Mouse (Mus musculus) midbrain, embryonic 12.5 days (tissue): ENCODE results near the gene Ace3. TPM values are rescaled to one million over a fixed set of nuclear protein-coding genes. Genes with fewer than 3 reads are reported as not detected.
"Not testable (repeated sequence)": the region's sequence is repeated elsewhere in the genome, so short reads cannot be mapped to it uniquely, and the experiment has no call there.

Experiments
- ATAC-seq: fragments of 200-750 bp; cut with Nextera tagmentation; 2 replicates; pipeline ENCODE4 v1.8.0; 2017; ENCODE audit warnings: low read depth, moderate TSS enrichment, moderate library complexity; ENCODE audit not compliant: low FRiP score
- H3K27ac ChIP-seq: fragments of 300-500 bp; sonication (generic); replicated peaks from 2 replicates; pipeline ENCODE4 v1.5.1; 2016; ENCODE audit warnings: mild to moderate bottlenecking
- H3K27me3 ChIP-seq: fragments of 300-500 bp; sonication (generic); 2 replicates; pipeline ENCODE4 v1.6.1; 2016; ENCODE audit warnings: mild to moderate bottlenecking
- H3K36me3 ChIP-seq: fragments of 300-500 bp; sonication (generic); 2 replicates; pipeline ENCODE4 v1.6.1; 2016
- H3K4me1 ChIP-seq: fragments of 300-500 bp; sonication (generic); 2 replicates; pipeline ENCODE4 v1.6.1; 2016
- H3K4me2 ChIP-seq: fragments of 300-500 bp; sonication (generic); replicated peaks from 2 replicates; pipeline ENCODE4 v1.6.1; 2016; ENCODE audit warnings: mild to moderate bottlenecking, moderate library complexity
- H3K4me3 ChIP-seq: fragments of 300-500 bp; sonication (generic); 2 replicates; pipeline ENCODE4 v1.5.1; 2016; ENCODE audit warnings: mild to moderate bottlenecking
- H3K9ac ChIP-seq: fragments of 300-500 bp; sonication (generic); replicated peaks from 2 replicates; pipeline ENCODE4 v1.6.1; 2016; ENCODE audit warnings: mild to moderate bottlenecking, moderate library complexity
- H3K9me3 ChIP-seq: fragments of 300-500 bp; sonication (generic); 2 replicates; pipeline ENCODE4 v1.6.1; 2016; ENCODE audit warnings: mild to moderate bottlenecking
- WGBS: fragments of 180-500 bp; shearing (Covaris S2); methylation state at CpG from one replicate; pipeline ENCODE4 v1.1.7; 2016; 5-methylcytosine and 5-hydroxymethylcytosine counted together
- polyA plus RNA-seq: library from polyadenylated mRNA; unstranded; fragments of >200 nt; fragmentation: Nextera tagmentation; extraction: Ambion mirVana; gene quantifications from 2 replicates; pipeline ENCODE4 v1.2.1, GENCODE M21; 2016

Gene Ace3
- polyA plus RNA-seq, 1 experiment from 2014 or later: not detected

DNA sequence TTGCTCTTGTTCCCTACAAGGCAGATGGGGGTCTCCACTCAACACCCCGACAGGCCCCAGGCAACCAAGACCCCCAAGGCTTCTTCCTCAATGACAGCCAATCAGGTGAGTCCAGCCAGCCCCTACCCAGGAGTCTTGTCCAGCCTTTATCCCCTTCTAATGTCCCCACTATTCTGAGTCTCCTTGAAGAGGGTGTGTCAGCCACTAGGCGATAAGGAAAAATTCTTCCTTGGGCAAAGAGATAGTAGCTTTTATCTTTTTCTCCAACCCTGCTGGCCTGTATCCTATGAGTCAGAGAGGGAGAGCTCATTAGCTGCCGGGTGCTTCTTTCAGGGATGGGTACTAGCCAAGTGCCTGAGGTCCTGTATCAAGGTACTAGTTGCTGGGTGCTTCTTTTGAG is 31.3 kb downstream of the Ace3 start:
- Histone ChIP-seq H3K9me3 (no peaks in the 10 kb centered on the region), H3K4me1 (no peaks in the 10 kb centered on the region), H3K9ac (no peak overlapping the region), H3K27me3 (peaks cover 22% of the 10 kb centered on the region), H3K36me3 (no peaks in the 10 kb centered on the region), H3K4me2 (no peak overlapping the region), H3K27ac (no peak overlapping the region), H3K4me3 (no peak overlapping the region)
- ATAC-seq: no peak
- 84% methylated on average over 3 of the region's 3 CpGs for WGBS

DNA sequence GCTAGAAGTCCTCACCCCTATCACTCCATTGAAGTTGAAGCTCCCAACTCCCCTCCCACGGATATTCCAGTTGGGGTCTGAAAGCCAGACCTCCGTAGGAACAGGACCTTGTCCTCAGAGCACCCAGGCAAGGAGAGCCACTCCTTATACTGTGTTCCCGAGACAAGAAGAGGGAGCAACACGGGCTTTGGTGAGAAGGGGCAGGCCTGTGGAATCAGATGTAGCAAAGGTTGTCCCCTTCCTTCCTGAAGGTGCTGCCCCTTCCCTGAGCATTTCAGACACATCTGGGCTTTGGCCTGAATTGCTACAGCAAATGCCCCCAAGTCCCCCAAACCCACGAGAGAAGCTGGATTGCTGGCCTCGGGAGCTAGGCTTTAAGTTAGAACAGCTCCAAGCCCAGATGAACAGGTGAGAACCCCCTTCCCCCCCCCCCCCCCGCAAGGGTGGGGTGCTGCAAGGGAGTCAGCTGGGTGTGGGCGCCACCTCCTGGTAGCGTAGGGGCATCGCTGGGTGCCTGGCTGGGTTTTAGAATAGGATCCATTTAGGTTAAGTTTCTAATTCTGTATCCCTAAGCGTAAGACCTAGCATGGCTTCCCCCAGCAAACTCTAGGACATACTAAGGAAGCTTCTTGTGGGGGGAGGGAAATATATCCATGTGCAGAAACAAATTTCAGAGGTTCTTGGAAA is 32.1 kb downstream of the Ace3 start:
- Histone ChIP-seq H3K9me3 (no peaks in the 10 kb centered on the region), H3K9ac (no peak overlapping the region), H3K4me2 (no peak overlapping the region), H3K36me3 (no peaks in the 10 kb centered on the region), H3K4me3 (no peak overlapping the region), H3K27me3 (peaks cover 15% of the 10 kb centered on the region), H3K4me1 (no peaks in the 10 kb centered on the region), H3K27ac (no peak overlapping the region)
- ATAC-seq: no peak
- WGBS: 41% methylated on average over 11 of the region's 11 CpGs

DNA sequence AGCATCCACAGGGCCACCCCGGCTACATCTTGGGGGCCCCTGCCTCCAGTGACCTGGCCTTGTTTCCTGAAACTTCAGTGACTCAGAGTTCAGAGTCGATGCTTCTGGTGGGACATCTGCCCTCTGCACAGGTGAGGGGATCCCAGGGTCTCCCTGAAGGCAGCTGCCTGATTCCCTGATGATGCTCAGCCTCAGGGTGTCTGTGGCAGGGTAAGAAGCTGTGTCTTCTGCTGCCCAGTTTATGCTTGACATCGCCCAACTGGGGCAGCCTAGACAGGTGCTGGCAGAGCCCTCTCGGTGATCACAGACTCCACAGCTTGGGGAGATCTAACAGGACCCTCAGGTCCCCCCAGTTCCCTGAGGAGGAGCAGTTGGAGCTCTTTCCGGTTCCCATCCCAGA is 33.1 kb downstream of the Ace3 start:
- ATAC-seq: no peak
- no peak overlapping the region for H3K4me2 ChIP-seq
- H3K9ac ChIP-seq: no peak overlapping the region
- H3K4me3 ChIP-seq: no peak overlapping the region
- H3K4me1 ChIP-seq: no peaks in the 10 kb centered on the region
- H3K36me3 ChIP-seq: no peaks in the 10 kb centered on the region
- no peaks in the 10 kb centered on the region for H3K9me3 ChIP-seq
- H3K27me3 ChIP-seq: 0 out of 2 replicates have a peak, but pooled peaks cover 10% of the 10 kb centered on the region
- no peak overlapping the region for H3K27ac ChIP-seq
- 92% methylated on average over 5 of the region's 5 CpGs for WGBS

DNA sequence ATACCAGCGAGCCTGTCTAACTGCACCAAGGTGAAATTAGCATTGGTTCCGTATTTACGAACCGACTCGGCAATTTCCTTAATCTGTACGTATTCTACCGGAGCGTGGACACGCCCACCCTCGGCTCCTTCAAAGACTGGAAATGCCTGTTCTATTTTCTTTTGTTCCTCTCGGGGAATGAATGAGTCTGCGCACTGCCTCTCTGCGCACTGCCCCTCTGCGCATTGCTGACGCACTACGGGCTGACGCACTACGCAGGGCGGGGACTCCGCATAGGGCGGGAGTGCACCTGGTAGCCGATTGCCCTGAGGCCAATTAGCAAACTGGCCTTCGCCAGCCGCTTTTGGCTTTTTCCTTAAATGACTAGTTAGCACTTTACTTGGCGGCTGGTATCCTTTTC is 37.6 kb downstream of the Ace3 start:
- Histone ChIP-seq H3K4me1 (peaks cover 11% of the 10 kb centered on the region), H3K9ac (0 out of 2 replicates have a peak overlapping the region, but pooled peaks have one; percentile 37), H3K27ac (peak overlapping the region; percentile 73; the same call in 1 of the 2 replicates), H3K4me3 (peak overlapping the region; percentile 38), H3K4me2 (peak overlapping the region; percentile 30)
- not testable (repeated sequence) for H3K36me3 ChIP-seq, H3K27me3 ChIP-seq, ATAC-seq, H3K9me3 ChIP-seq
- 23% methylated on average over 12 of the region's 25 CpGs for WGBS

DNA sequence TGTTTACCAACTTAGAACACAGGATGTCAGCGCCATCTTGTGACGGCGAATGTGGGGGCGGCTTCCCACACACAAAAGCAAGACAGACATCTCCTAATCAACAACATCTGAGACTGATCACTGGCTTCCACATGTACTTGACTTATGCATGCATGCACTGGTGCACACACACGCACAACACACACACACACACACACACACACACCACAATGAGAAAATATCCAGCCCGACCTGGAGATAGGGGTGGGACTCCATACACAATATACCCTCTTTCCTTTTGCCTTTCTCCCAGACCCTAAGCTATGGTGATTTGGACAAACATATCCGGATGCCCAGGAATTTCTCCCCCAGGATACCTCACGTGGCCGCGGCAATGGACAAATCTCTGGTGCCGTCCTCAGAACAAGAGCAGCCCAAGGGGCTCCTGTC is 39.0 kb downstream of the Ace3 start:
- Histone ChIP-seq H3K4me2 (peak overlapping the region; percentile 37), H3K36me3 (no peaks in the 10 kb centered on the region), H3K9ac (peak overlapping the region; percentile 35), H3K27me3 (no peaks in the 10 kb centered on the region), H3K4me3 (peak overlapping the region; percentile 19; the same call in 1 of the 2 replicates), H3K9me3 (no peaks in the 10 kb centered on the region), H3K27ac (peak overlapping the region; percentile 76), H3K4me1 (peaks cover 21% of the 10 kb centered on the region)
- no peak for ATAC-seq
- WGBS: 35% methylated on average over 11 of the region's 11 CpGs

DNA sequence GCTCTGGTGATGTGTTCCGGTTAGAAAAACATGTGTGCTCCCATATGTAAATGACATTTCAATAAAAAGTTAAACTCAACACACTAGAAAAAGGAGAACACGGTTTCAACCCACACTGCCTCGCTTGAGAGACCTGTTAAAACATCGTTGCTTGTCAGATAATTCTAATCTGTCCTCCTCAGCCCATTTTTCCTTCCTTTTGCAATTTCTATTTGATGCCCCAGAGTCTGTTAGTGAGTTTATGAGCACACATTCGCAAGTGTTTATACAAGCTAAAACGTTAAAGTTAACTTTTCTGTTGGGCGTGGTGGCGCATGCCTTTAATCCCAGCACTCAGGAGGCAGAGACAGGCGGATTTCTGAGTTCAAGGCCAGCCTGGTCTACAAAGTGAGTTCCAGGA is 40.5 kb downstream of the Ace3 start:
- WGBS: 90% methylated on average over 9 of the region's 9 CpGs
- Histone ChIP-seq H3K4me1 (peaks cover 26% of the 10 kb centered on the region), H3K27ac (no peak overlapping the region), H3K9me3 (no peaks in the 10 kb centered on the region), H3K4me3 (no peak overlapping the region), H3K36me3 (no peaks in the 10 kb centered on the region), H3K9ac (no peak overlapping the region), H3K4me2 (no peak overlapping the region), H3K27me3 (no peaks in the 10 kb centered on the region)
- no peak for ATAC-seq

DNA sequence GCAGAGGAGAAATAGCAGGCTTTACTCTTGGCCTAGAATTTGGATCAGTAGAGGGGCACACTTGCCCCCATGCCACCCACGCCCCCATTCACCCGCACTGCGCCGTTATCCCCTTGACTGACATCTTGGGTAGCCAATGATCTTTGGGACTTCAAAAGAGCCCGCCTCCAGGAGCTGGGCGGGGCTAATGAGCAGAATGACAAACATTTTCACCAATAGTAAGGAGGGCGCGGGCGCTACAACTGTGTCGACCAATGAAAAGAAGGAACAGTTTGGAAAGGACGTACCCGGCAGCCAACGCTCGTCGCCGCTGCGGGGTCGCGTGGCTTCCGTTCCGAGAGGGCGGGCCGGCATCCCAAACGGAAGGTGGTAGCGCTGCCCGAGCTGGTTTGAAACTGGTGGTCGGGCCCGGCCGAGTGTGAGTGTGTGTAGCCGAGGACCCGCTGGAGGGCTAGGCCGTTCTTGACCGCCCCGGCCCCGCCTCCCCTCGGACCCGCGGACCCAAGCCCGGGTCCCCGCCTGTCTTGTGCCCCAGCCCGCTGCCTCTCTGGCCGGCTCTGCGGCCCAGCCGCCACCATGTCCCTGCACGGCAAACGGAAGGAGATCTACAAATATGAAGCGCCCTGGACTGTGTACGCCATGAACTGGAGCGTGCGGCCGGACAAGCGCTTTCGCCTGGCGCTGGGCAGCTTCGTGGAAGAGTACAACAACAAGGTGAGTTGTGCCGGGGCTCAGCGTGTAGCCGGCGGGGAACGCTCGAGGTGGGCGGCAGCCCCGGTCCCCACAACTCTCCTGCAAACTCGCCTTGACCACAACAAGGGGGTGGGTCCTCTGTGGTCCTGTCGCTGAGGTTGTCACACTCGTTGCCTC is 42.3 kb downstream of the Ace3 start, which contains the start of gene Dcaf7:
Gene Dcaf7 (plus strand): TSS at position 325 of the 870 bp plus-strand sequence.
- no peaks in the 10 kb centered on the region for H3K36me3 ChIP-seq
- H3K9me3 ChIP-seq: no peaks in the 10 kb centered on the region
- peak within 1 kb of the TSS; percentile 73 for H3K4me2 ChIP-seq
- H3K4me1 ChIP-seq: peaks cover 26% of the 10 kb centered on the region
- no peaks in the 10 kb centered on the region for H3K27me3 ChIP-seq
- peak within 1 kb of the TSS; percentile 87 for H3K9ac ChIP-seq
- ATAC-seq: peak; percentile 99
- under 1% methylated on average over 66 of the region's 66 CpGs for WGBS
- H3K4me3 ChIP-seq: peak within 1 kb of the TSS; percentile 99
- H3K27ac ChIP-seq: peak within 1 kb of the TSS; percentile 91

DNA sequence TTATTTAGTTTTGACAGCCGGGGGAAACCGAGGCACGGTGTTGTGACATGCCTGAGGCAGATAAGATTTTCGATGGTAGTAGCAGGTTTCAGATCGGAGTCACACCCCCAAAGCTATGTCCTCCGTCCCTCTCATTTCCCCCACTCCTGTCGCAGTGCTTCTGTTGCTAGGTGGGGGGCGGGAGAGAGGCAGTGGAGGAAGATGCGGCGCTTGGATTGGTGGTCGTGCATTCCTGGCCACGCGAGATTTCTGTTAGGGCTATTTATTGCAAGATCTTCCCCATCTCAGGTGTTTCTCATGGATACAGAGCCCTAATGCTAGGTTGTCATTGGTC is 42.9 kb downstream of the Ace3 start:
- no peak; the same call in 1 of the 2 replicates for ATAC-seq
- peaks cover 26% of the 10 kb centered on the region for H3K4me1 ChIP-seq
- no peaks in the 10 kb centered on the region for H3K27me3 ChIP-seq
- peak overlapping the region; percentile 87 for H3K9ac ChIP-seq
- no peaks in the 10 kb centered on the region for H3K9me3 ChIP-seq
- peak overlapping the region; percentile 99 for H3K4me3 ChIP-seq
- H3K36me3 ChIP-seq: no peaks in the 10 kb centered on the region
- H3K27ac ChIP-seq: peak overlapping the region; percentile 91
- WGBS: 0% methylated on average over 13 of the region's 13 CpGs
- peak overlapping the region; percentile 73 for H3K4me2 ChIP-seq

DNA sequence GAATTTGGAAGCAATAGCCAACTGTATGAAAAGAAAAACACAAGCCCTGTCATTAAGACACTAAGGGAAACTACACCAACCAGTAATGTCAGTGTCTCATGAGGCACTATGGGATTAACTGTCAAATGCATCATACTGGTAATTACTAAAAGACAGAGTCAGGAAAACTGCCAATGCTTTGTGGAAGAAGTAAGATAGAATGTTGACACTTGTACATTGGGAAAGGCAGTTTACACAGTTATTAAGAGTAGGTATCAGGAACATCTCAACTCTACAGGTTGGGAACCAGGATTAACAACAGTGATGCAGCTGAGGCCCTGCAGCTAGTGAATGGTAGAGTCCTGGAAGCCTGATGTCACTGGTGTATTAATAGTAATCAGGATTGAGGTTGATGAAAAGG is 49.9 kb downstream of the Ace3 start:
- H3K27me3 ChIP-seq: no peaks in the 10 kb centered on the region
- H3K9ac ChIP-seq: no peak overlapping the region
- no peak overlapping the region for H3K4me3 ChIP-seq
- H3K9me3 ChIP-seq: no peaks in the 10 kb centered on the region
- H3K27ac ChIP-seq: no peak overlapping the region
- no peak for ATAC-seq
- no peak overlapping the region for H3K4me2 ChIP-seq
- peaks cover 25% of the 10 kb centered on the region for H3K36me3 ChIP-seq
- no peaks in the 10 kb centered on the region for H3K4me1 ChIP-seq

DNA sequence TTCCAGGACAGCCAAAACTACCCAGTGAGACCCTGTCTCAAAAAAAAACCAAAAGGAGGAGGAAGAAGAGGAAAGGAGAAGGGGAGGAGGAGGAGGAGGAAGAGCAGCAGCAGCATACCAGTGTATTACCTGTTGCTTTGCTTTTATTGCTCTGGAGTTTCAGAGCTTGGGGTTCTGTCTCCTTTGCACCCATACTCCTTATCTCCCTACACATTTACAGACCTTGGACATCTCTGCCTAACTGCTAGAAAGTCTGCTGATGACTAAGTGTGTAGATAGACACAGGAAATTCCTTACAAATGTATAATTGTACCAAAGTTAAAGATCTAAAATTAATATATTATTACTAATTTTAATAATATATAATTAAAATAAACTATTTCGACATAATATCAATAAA is 50.8 kb downstream of the Ace3 start:
- Histone ChIP-seq H3K36me3 (peaks cover 30% of the 10 kb centered on the region), H3K9me3 (no peaks in the 10 kb centered on the region), H3K4me2 (no peak overlapping the region), H3K9ac (no peak overlapping the region), H3K4me1 (no peaks in the 10 kb centered on the region), H3K4me3 (no peak overlapping the region), H3K27ac (no peak overlapping the region), H3K27me3 (no peaks in the 10 kb centered on the region)
- ATAC-seq: no peak
- WGBS: 94% methylated on average over 1 of the region's 1 CpGs

DNA sequence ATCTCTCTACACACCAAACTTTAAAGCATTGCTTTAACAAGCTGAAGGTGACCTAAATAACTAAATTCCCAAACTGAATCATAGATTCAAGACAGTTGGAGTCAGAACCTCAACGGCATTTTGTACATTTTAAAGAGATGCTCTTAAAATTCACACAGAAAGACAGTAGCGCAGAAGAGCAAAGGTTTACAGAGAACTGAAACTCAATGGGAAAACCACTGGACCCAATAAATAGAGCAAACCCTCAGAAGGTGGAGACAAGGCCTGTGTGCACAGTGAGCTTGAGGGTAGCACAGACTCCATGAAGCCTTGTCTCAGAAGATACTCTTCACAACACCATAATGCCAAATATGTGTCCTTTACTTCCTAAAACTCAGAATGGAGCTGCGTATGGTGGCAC is 51.3 kb downstream of the Ace3 start:
- peaks cover 34% of the 10 kb centered on the region for H3K36me3 ChIP-seq
- no peaks in the 10 kb centered on the region for H3K4me1 ChIP-seq
- WGBS: 92% methylated on average over 3 of the region's 3 CpGs
- H3K27ac ChIP-seq: no peak overlapping the region
- no peaks in the 10 kb centered on the region for H3K27me3 ChIP-seq
- H3K9me3 ChIP-seq: no peaks in the 10 kb centered on the region
- no peak overlapping the region for H3K4me3 ChIP-seq
- no peak overlapping the region for H3K4me2 ChIP-seq
- H3K9ac ChIP-seq: no peak overlapping the region
- ATAC-seq: no peak

DNA sequence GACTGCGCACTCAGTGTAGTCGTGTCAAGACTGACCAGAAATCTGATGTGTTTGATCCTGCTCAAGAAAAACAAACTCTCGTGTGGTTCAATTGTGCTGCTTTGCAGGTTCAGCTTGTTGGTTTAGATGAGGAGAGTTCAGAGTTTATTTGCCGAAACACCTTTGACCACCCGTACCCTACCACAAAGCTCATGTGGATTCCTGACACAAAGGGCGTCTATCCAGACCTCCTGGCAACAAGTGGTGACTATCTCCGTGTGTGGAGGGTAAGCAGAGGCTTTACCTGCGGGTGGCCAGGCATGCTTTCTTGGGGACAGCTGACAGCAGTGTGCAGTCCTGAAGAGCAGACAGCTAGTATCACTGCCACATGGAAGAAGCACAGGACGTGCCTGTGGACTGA is 52.1 kb downstream of the Ace3 start:
- Histone ChIP-seq H3K9me3 (no peaks in the 10 kb centered on the region), H3K4me1 (no peaks in the 10 kb centered on the region), H3K9ac (no peak overlapping the region), H3K4me2 (no peak overlapping the region), H3K36me3 (peaks cover 42% of the 10 kb centered on the region), H3K27me3 (no peaks in the 10 kb centered on the region), H3K27ac (no peak overlapping the region), H3K4me3 (no peak overlapping the region)
- ATAC-seq: no peak
- 88% methylated on average over 9 of the region's 9 CpGs for WGBS
